Mouse (Mus musculus) liver, adult 2 months (tissue): ENCODE measurements around the gene Cyp11a1. TPM values are rescaled to one million over a fixed set of nuclear protein-coding genes. Genes with fewer than 3 reads are reported as not detected.

Experiments
- DNase-seq: peaks from one replicate; pipeline ENCODE4 v3.0.0-alpha.2; 2011; ENCODE audit warnings: low read depth, low spot score; ENCODE audit errors: extremely low read depth
- H3K27ac ChIP-seq: fragments of 200-500 bp; replicated peaks from 2 replicates; pipeline ENCODE4 v1.5.1; 2012; ENCODE audit warnings: low read depth, mild to moderate bottlenecking, control low read depth, inconsistent platforms, low read length; ENCODE audit not compliant: insufficient read depth
- H3K27me3 ChIP-seq: fragments of 200-500 bp; 2 replicates; pipeline ENCODE4 v1.6.1; 2012; ENCODE audit warnings: mild to moderate bottlenecking, moderate library complexity, low read length, inconsistent platforms; ENCODE audit not compliant: control insufficient read depth, insufficient read depth
- H3K36me3 ChIP-seq: fragments of 200-500 bp; 2 replicates; pipeline ENCODE4 v1.6.1; 2012; ENCODE audit warnings: low read length, inconsistent platforms; ENCODE audit not compliant: control insufficient read depth, insufficient read depth
- H3K4me1 ChIP-seq: fragments of 200-500 bp; 2 replicates; pipeline ENCODE4 v1.6.1; 2011; ENCODE audit warnings: low read length; ENCODE audit not compliant: control insufficient read depth, insufficient read depth
- H3K4me3 ChIP-seq: fragments of 200-500 bp; 2 replicates; pipeline ENCODE4 v1.5.1; 2011; ENCODE audit warnings: low read depth, mild to moderate bottlenecking, control low read depth, low read length, moderate library complexity; ENCODE audit not compliant: insufficient read depth
- H3K79me2 ChIP-seq: fragments of 200-500 bp; 2 replicates; pipeline ENCODE4 v1.6.1; 2012; ENCODE audit warnings: inconsistent platforms, mild to moderate bottlenecking, low read length, moderate library complexity; ENCODE audit not compliant: control insufficient read depth, insufficient read depth
- H3K9ac ChIP-seq: fragments of 200-500 bp; 2 replicates; pipeline ENCODE4 v1.6.1; 2012; ENCODE audit warnings: low read depth, mild to moderate bottlenecking, control low read depth, inconsistent platforms, low read length
- CTCF ChIP-seq: fragments of 200-500 bp; IDR thresholded peaks from 2 replicates; pipeline ENCODE4 v1.5.1; 2011; ENCODE audit warnings: low read depth, low read length, control low read depth
- POLR2A ChIP-seq: fragments of 200-500 bp; IDR thresholded peaks from 2 replicates; pipeline ENCODE4 v1.6.1; 2011; ENCODE audit warnings: low read length, control low read depth; ENCODE audit not compliant: insufficient read depth; ENCODE audit errors: extremely low read depth
- WGBS: fragments of 180-500 bp; shearing (Covaris S2); methylation state at CpG from one replicate; pipeline ENCODE4 v1.1.7; 2018; 5-methylcytosine and 5-hydroxymethylcytosine counted together
- polyA plus RNA-seq: library from polyadenylated mRNA; depleted of rRNA; stranded (reverse); fragments of >200 nt; gene quantifications from 2 replicates; pipeline ENCODE4 v1.2.3, GENCODE M21; 2012
- total RNA-seq: library from RNA; depleted of rRNA; stranded (reverse); fragments of >200 nt; gene quantifications from 2 replicates; pipeline ENCODE4 v1.2.3, GENCODE M21; 2014

The Cyp11a1 gene
- total and polyA plus RNA-seq, 2 experiments: not detected

DNA sequence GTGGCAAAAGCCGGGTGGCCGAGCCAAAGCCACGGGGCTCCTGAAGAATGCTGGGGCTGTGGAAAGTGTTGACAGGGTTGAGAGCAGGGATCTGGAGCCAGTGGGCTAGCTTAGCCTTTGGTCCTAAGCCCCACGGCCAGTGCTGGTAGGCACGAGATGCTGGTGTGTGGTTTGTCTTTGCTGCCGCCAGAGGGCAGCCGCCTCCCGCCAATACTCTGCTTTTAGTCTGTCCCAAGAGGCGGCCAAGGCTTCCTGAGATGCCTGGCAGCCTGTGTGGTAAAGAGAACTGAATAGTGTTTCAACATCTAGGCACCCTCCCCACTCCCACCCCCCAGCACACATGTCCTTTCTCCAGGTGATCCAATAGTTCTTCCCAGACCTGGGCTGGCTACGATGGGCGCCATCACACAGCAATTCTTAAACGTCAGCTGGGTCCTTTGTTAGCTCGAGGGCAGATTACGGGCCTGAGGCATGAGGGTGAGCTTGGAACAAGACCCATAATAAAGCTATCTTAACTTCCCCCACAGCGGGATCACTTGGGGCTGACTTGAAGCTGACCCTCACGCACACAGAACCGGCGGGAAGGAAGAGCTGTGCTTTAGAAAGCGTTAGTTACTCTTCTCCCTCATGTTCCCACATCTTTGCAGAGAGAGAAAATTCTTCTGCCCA is 32.4 kb downstream of the Cyp11a1 start:
- no peaks in the 10 kb centered on the region for H3K27me3 ChIP-seq
- TF ChIP-seq CTCF (peak; percentile 96), POLR2A (no peak)
- no peak overlapping the region for H3K27ac ChIP-seq
- no peak overlapping the region for H3K9ac ChIP-seq
- peak; percentile 29 for DNase-seq
- no peaks in the 10 kb centered on the region for H3K36me3 ChIP-seq
- 40% methylated on average over 19 of the region's 19 CpGs for WGBS
- no peaks in the 10 kb centered on the region for H3K79me2 ChIP-seq
- no peaks in the 10 kb centered on the region for H3K4me1 ChIP-seq
- H3K4me3 ChIP-seq: no peak overlapping the region

DNA sequence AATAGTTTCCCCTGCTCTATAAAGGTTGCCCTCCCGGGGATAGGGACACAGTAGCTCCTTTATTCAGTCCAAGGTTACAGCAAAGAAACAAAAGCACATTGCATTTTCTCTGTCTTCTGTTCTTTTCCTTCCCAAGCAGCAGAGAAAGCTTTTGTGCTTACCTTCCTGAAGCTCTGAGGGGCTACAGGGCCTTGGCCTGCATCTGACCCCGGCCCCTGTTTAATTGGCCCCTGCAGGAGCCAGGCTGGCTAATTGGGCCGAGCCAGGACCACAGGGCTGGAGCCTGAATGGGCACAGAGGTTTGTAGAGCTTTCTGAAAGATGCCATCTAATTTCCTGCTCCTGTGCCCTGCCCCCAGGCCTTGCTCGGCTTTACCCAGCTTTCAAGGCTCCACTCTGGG is 34.8 kb downstream of the Cyp11a1 start:
- Histone ChIP-seq H3K4me1 (no peaks in the 10 kb centered on the region), H3K79me2 (no peaks in the 10 kb centered on the region), H3K4me3 (no peak overlapping the region), H3K27ac (no peak overlapping the region), H3K36me3 (no peaks in the 10 kb centered on the region), H3K27me3 (no peaks in the 10 kb centered on the region), H3K9ac (no peak overlapping the region)
- WGBS: 69% methylated on average over 4 of the region's 4 CpGs
- TF ChIP-seq POLR2A (no peak), CTCF (no peak)
- DNase-seq: no peak

DNA sequence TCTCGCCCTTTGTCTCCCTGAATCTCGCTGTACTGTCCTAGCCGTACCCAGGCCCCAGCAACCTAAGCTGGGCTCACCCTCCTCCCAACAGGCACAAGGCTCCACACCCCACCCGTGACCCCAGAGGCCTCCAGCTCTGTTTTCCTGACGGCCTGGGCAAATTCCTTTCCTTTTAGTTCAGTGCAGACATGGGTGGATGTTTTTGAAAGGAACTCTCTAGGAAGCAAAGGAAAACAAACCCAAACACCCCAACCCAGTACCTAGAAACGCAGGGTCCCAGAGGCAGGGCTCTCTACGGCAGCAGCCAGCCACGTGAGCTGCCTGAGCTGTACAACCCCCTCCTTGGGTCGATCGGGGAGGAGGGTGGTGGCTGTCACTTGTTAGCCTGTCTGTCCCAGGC is 36.2 kb downstream of the Cyp11a1 start:
- H3K9ac ChIP-seq: no peak overlapping the region
- H3K36me3 ChIP-seq: no peaks in the 10 kb centered on the region
- H3K79me2 ChIP-seq: no peaks in the 10 kb centered on the region
- H3K4me3 ChIP-seq: no peak overlapping the region
- no peaks in the 10 kb centered on the region for H3K4me1 ChIP-seq
- DNase-seq: no peak
- no peak for TF ChIP-seq POLR2A
- no peak for TF ChIP-seq CTCF
- no peak overlapping the region for H3K27ac ChIP-seq
- H3K27me3 ChIP-seq: no peaks in the 10 kb centered on the region
- WGBS: 54% methylated on average over 10 of the region's 10 CpGs

DNA sequence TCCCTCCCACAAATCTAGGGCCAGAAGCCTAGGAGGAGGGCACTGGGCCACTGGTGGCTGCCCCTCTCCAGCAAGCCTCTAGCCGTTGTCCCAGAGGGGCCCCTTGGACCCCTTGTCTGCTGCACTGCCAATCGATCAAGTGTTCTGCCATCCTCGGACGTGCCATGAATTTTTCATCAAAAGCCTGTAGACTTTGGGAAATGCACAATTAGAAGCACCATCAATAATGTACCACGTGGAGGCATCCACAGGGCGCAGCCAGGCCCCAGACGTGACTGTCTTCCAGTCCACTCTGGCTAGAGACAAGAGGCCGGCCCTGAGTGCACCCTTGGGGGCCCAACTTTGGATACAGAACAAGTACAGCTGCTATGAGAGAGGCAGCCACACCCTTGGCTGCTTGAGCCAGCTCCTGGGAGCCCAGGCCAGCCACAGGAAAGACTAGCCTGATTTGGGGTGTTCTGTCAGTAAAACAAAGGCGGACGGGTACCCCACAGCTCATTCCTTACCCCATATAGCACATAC is 37.3 kb downstream of the Cyp11a1 start:
- no peak overlapping the region for H3K27ac ChIP-seq
- no peak for TF ChIP-seq POLR2A
- TF ChIP-seq CTCF: no peak
- no peaks in the 10 kb centered on the region for H3K36me3 ChIP-seq
- no peak overlapping the region for H3K9ac ChIP-seq
- no peaks in the 10 kb centered on the region for H3K4me1 ChIP-seq
- DNase-seq: no peak
- H3K4me3 ChIP-seq: no peak overlapping the region
- WGBS: 89% methylated on average over 10 of the region's 10 CpGs
- no peaks in the 10 kb centered on the region for H3K79me2 ChIP-seq
- H3K27me3 ChIP-seq: no peaks in the 10 kb centered on the region

DNA sequence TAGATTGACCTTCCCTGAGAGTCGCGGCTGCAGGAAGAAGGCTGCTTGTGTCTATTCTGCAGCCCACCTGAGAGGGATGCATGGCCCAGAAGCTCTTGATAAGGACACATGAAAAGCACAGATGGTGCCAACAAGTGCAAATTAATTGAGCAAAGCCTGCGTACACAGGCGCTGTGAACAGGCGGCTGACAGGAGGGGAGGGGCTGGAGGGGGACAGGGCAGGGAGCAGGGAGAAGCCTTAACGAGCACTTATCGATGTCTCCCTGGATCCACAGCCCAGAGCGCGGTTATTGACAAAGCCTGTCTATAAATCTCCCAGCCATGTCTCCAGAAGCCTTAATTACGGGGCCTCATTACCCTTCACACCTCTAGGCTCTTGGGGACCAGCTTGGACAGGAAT is 38.6 kb downstream of the Cyp11a1 start:
- no peaks in the 10 kb centered on the region for H3K79me2 ChIP-seq
- H3K36me3 ChIP-seq: no peaks in the 10 kb centered on the region
- no peak overlapping the region for H3K9ac ChIP-seq
- no peak overlapping the region for H3K4me3 ChIP-seq
- H3K27ac ChIP-seq: no peak overlapping the region
- no peaks in the 10 kb centered on the region for H3K4me1 ChIP-seq
- 39% methylated on average over 10 of the region's 10 CpGs for WGBS
- H3K27me3 ChIP-seq: no peaks in the 10 kb centered on the region
- TF ChIP-seq CTCF (no peak), POLR2A (no peak)
- no peak for DNase-seq

DNA sequence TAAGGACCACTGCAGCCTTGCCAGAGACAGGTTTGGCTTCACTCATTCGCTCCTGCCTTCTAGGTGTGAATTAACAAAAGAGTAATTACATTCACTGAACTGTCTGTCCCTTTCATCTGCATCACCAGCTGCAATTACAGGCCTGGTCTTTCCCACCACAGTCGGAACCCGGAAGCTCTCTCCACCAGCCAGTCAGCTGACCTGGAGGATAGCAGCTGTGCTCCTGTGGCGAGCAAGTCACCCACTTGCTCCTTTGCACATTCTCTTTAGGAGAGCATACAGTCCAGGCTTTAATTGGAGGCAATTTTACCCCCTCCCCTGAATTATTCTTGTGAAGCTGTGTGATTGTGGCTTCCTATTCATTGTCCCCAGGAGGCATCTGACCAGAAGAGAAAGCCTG is 39.4 kb downstream of the Cyp11a1 start:
- Histone ChIP-seq H3K9ac (no peak overlapping the region), H3K36me3 (no peaks in the 10 kb centered on the region), H3K27me3 (no peaks in the 10 kb centered on the region), H3K79me2 (no peaks in the 10 kb centered on the region), H3K27ac (no peak overlapping the region), H3K4me1 (no peaks in the 10 kb centered on the region), H3K4me3 (no peak overlapping the region)
- WGBS: 60% methylated on average over 4 of the region's 4 CpGs
- no peak for DNase-seq
- TF ChIP-seq POLR2A (no peak), CTCF (no peak)
